Mouse (Mus musculus): ENCODE results near the gene Prlh. TPM values are rescaled to one million over a fixed set of nuclear protein-coding genes. Genes with fewer than 3 reads are reported as not detected.
A peak's percentile ranks its signal among the peaks of the same experiment; 100 is the strongest.

Gene Prlh
- polyA plus RNA-seq, 1 experiment from 2014 or later: not detected

- H3K36me3 ChIP-seq: no peaks in the 10 kb centered on the region
- H3K27ac ChIP-seq (replicated peaks): no peak overlapping the region
- H3K9me3 ChIP-seq: no peaks in the 10 kb centered on the region
- WGBS: 56% methylated on average over 4 of the region's 4 CpGs
- H3K4me1 ChIP-seq: peaks cover 22% of the 10 kb centered on the region
- H3K4me2 ChIP-seq: no peak overlapping the region
- 0 out of 2 replicates have a peak, but pooled peaks cover 5% of the 10 kb centered on the region for H3K27me3 ChIP-seq (replicated peaks)
- H3K4me3 ChIP-seq: no peak overlapping the region
- no peak overlapping the region for H3K9ac ChIP-seq
- ATAC-seq (ENCODE audit: extremely low read depth, insufficient number of reproducible peaks, low FRiP score, low TSS enrichment): no peak
Observed at GRCm38 (mm10) chr1:90926030-90926429, 26.9 kb upstream of the Prlh start.

- Histone ChIP-seq H3K27ac (replicated peaks) (0 out of 2 replicates have a peak overlapping the region, but pooled peaks have one; percentile 8), H3K36me3 (no peaks in the 10 kb centered on the region), H3K4me1 (peaks cover 22% of the 10 kb centered on the region), H3K4me2 (peak overlapping the region; percentile 81), H3K9ac (no peak overlapping the region), H3K9me3 (no peaks in the 10 kb centered on the region), H3K27me3 (replicated peaks) (0 out of 2 replicates have a peak, but pooled peaks cover 7% of the 10 kb centered on the region), H3K4me3 (peak overlapping the region; percentile 48)
- ATAC-seq (ENCODE audit: extremely low read depth, insufficient number of reproducible peaks, low FRiP score, low TSS enrichment): no peak
- WGBS: 38% methylated on average over 15 of the region's 15 CpGs
Observed at GRCm38 (mm10) chr1:90927308-90927707, 25.6 kb upstream of the Prlh start.

GRCm38 (mm10) chr1:90927929-90928574, 24.9 kb upstream of the Prlh start:
- H3K27me3 ChIP-seq (replicated peaks): 0 out of 2 replicates have a peak, but pooled peaks cover 7% of the 10 kb centered on the region
- H3K4me3 ChIP-seq: peak overlapping the region; percentile 48
- no peaks in the 10 kb centered on the region for H3K9me3 ChIP-seq
- H3K36me3 ChIP-seq: no peaks in the 10 kb centered on the region
- WGBS: 2% methylated on average over 23 of the region's 23 CpGs
- peak overlapping the region; percentile 70 for H3K9ac ChIP-seq
- H3K4me2 ChIP-seq: peak overlapping the region; percentile 81
- peaks cover 27% of the 10 kb centered on the region for H3K4me1 ChIP-seq
- no peak overlapping the region for H3K27ac ChIP-seq (replicated peaks)
- peak; percentile 22; the same call in 1 of the 2 replicates for ATAC-seq (ENCODE audit: extremely low read depth, insufficient number of reproducible peaks, low FRiP score, low TSS enrichment)

- Histone ChIP-seq H3K36me3 (no peaks in the 10 kb centered on the region), H3K9me3 (no peaks in the 10 kb centered on the region), H3K4me3 (peak overlapping the region; percentile 48), H3K27ac (replicated peaks) (no peak overlapping the region), H3K27me3 (replicated peaks) (0 out of 2 replicates have a peak, but pooled peaks cover 12% of the 10 kb centered on the region), H3K9ac (peak overlapping the region; percentile 70), H3K4me2 (peak overlapping the region; percentile 81), H3K4me1 (peaks cover 29% of the 10 kb centered on the region)
- WGBS: 7% methylated on average over 6 of the region's 6 CpGs
- ATAC-seq (ENCODE audit: extremely low read depth, insufficient number of reproducible peaks, low FRiP score, low TSS enrichment): no peak
Observed at GRCm38 (mm10) chr1:90928575-90928934, 24.4 kb upstream of the Prlh start.

DNA sequence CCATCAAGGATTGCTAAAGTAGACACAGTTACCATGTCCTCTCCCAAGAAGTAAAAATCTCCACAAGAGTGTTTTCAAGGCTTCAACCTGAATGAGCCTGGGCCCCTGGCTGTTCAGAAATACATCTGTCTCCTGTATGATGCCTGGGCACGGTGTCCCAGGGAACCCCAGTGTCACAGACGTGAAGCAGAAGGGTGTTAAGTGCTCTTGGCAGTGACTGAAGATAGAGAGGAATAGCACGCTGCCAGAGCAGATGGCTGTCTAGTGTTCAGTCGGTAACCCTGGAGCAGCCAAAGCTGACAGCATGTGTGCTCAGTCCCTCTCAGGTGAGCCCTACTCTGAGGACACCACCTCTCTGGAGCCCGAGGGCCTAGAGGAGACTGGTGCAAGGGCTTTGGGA, 19.9 kb upstream of the Prlh start:
- 36% methylated on average over 5 of the region's 5 CpGs for WGBS
- Histone ChIP-seq H3K9ac (no peak overlapping the region), H3K9me3 (no peaks in the 10 kb centered on the region), H3K4me2 (no peak overlapping the region), H3K36me3 (no peaks in the 10 kb centered on the region), H3K4me3 (no peak overlapping the region), H3K27ac (replicated peaks) (no peak overlapping the region), H3K27me3 (replicated peaks) (peaks cover 12% of the 10 kb centered on the region), H3K4me1 (peaks cover 14% of the 10 kb centered on the region)
- no peak for ATAC-seq (ENCODE audit: extremely low read depth, insufficient number of reproducible peaks, low FRiP score, low TSS enrichment)

GRCm38 (mm10) chr1:90936990-90937389, 15.9 kb upstream of the Prlh start:
- ATAC-seq (ENCODE audit: extremely low read depth, insufficient number of reproducible peaks, low FRiP score, low TSS enrichment): no peak
- Histone ChIP-seq H3K36me3 (no peaks in the 10 kb centered on the region), H3K4me2 (no peak overlapping the region), H3K4me3 (no peak overlapping the region), H3K4me1 (peaks cover 7% of the 10 kb centered on the region), H3K27ac (replicated peaks) (no peak overlapping the region), H3K9ac (no peak overlapping the region), H3K9me3 (no peaks in the 10 kb centered on the region), H3K27me3 (replicated peaks) (peaks cover 10% of the 10 kb centered on the region)
- WGBS: 59% methylated on average over 9 of the region's 9 CpGs

DNA sequence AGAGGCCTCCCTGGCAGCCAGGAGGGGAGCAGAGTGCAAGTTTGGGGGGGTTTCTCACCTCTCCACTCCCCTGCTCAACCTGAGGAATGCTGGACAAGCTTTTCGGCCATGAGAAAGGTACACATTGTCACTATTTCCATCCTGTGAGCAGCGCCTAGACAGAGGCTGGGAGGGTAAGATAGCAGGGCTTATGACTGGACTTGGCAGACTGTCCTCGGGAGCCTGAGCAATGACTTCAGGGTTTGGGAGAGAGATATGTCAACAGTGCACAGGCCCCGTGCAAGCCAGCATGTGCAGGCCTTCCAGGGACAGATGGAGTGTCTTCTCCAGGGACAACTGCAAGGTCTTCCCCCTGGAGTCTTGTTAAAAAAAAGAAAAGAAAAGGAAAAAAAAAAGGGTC, 12.9 kb upstream of the Prlh start:
- no peak overlapping the region for H3K4me3 ChIP-seq
- H3K9me3 ChIP-seq: no peaks in the 10 kb centered on the region
- H3K4me1 ChIP-seq: no peaks in the 10 kb centered on the region
- H3K36me3 ChIP-seq: no peaks in the 10 kb centered on the region
- no peak for ATAC-seq (ENCODE audit: extremely low read depth, insufficient number of reproducible peaks, low FRiP score, low TSS enrichment)
- no peak overlapping the region for H3K4me2 ChIP-seq
- H3K27ac ChIP-seq (replicated peaks): no peak overlapping the region
- peaks cover 20% of the 10 kb centered on the region for H3K27me3 ChIP-seq (replicated peaks)
- no peak overlapping the region for H3K9ac ChIP-seq
- WGBS: 58% methylated on average over 4 of the region's 4 CpGs

GRCm38 (mm10) chr1:90945171-90945570, 7.7 kb upstream of the Prlh start:
- 54% methylated on average over 10 of the region's 10 CpGs for WGBS
- no peak for ATAC-seq (ENCODE audit: extremely low read depth, insufficient number of reproducible peaks, low FRiP score, low TSS enrichment)
- Histone ChIP-seq H3K9ac (no peak overlapping the region), H3K27ac (replicated peaks) (no peak overlapping the region), H3K4me1 (no peaks in the 10 kb centered on the region), H3K9me3 (no peaks in the 10 kb centered on the region), H3K36me3 (no peaks in the 10 kb centered on the region), H3K4me3 (no peak overlapping the region), H3K27me3 (replicated peaks) (peaks cover 31% of the 10 kb centered on the region), H3K4me2 (no peak overlapping the region)

- H3K4me1 ChIP-seq: no peaks in the 10 kb centered on the region
- no peak overlapping the region for H3K9ac ChIP-seq
- 63% methylated on average over 2 of the region's 2 CpGs for WGBS
- ATAC-seq (ENCODE audit: extremely low read depth, insufficient number of reproducible peaks, low FRiP score, low TSS enrichment): no peak
- H3K4me3 ChIP-seq: no peak overlapping the region
- peaks cover 51% of the 10 kb centered on the region for H3K27me3 ChIP-seq (replicated peaks)
- H3K4me2 ChIP-seq: no peak overlapping the region
- no peak overlapping the region for H3K27ac ChIP-seq (replicated peaks)
- no peaks in the 10 kb centered on the region for H3K36me3 ChIP-seq
- no peaks in the 10 kb centered on the region for H3K9me3 ChIP-seq
Observed at GRCm38 (mm10) chr1:90947252-90947651, 5.7 kb upstream of the Prlh start.

DNA sequence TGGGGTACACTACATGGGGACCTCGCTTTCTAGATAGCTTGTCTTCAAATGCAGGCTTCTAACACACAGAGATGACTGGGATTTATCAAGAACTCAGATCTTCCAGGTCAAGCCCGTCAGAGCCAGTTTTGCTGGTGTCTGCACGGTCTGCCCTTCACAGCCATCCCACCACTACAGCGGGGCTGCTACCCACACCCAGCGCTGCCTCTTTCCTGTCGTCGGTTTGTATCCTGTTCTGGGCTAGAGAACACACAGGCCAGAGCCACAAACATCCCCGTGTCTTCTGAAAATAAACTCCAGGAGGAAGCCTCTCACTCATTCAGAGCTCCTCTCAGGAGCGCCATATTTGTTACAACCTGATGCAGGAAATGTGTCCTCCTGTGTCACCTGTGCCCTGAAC, 3.6 kb upstream of the Prlh start:
- no peaks in the 10 kb centered on the region for H3K9me3 ChIP-seq
- no peak overlapping the region for H3K9ac ChIP-seq
- no peak for ATAC-seq (ENCODE audit: extremely low read depth, insufficient number of reproducible peaks, low FRiP score, low TSS enrichment)
- no peak overlapping the region for H3K27ac ChIP-seq (replicated peaks)
- H3K4me2 ChIP-seq: no peak overlapping the region
- peaks cover 46% of the 10 kb centered on the region for H3K27me3 ChIP-seq (replicated peaks)
- H3K36me3 ChIP-seq: no peaks in the 10 kb centered on the region
- no peaks in the 10 kb centered on the region for H3K4me1 ChIP-seq
- H3K4me3 ChIP-seq: no peak overlapping the region
- WGBS: 52% methylated on average over 9 of the region's 9 CpGs

DNA sequence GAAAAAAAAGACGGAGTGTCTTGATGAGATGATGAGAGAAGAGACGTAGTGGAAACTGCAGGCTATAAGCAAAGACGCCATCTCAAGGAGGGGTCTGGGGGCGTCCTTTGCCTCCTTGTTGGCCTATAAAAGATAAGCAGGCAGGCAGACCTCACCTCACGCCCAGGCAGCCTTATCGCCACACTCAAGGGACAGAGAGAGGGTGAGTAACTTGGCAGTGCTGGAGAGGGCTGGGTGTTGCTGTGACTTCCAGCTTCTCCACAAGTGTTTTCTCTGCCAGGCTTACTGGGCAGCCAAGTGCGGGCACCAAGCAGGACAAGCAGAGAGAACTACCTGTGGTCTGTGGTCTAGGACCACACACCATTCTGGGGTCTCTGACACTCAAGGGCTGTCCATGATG, 1.2 kb upstream of the Prlh start:
- no peaks in the 10 kb centered on the region for H3K9me3 ChIP-seq
- no peak overlapping the region for H3K27ac ChIP-seq (replicated peaks)
- H3K36me3 ChIP-seq: no peaks in the 10 kb centered on the region
- H3K4me3 ChIP-seq: no peak overlapping the region
- H3K27me3 ChIP-seq (replicated peaks): peaks cover 42% of the 10 kb centered on the region
- H3K4me2 ChIP-seq: no peak overlapping the region
- no peak overlapping the region for H3K9ac ChIP-seq
- 51% methylated on average over 7 of the region's 7 CpGs for WGBS
- no peaks in the 10 kb centered on the region for H3K4me1 ChIP-seq
- ATAC-seq (ENCODE audit: extremely low read depth, insufficient number of reproducible peaks, low FRiP score, low TSS enrichment): no peak

GRCm38 (mm10) chr1:90953688-90954087, 780 bp downstream of the Prlh start:
- no peaks in the 10 kb centered on the region for H3K4me1 ChIP-seq
- no peak overlapping the region for H3K9ac ChIP-seq
- H3K27me3 ChIP-seq (replicated peaks): peaks cover 57% of the 10 kb centered on the region
- ATAC-seq (ENCODE audit: extremely low read depth, insufficient number of reproducible peaks, low FRiP score, low TSS enrichment): no peak
- no peak overlapping the region for H3K27ac ChIP-seq (replicated peaks)
- WGBS: 70% methylated on average over 11 of the region's 11 CpGs
- no peak overlapping the region for H3K4me2 ChIP-seq
- H3K36me3 ChIP-seq: no peaks in the 10 kb centered on the region
- H3K4me3 ChIP-seq: no peak overlapping the region
- no peaks in the 10 kb centered on the region for H3K9me3 ChIP-seq
